Mouse (Mus musculus): ENCODE results near the gene Znhit1. TPM values are rescaled to one million over a fixed set of nuclear protein-coding genes. Genes with fewer than 3 reads are reported as not detected.
A peak's percentile ranks its signal among the peaks of the same experiment; 100 is the strongest.

The Znhit1 gene
- polyA plus RNA-seq, 1 experiment from 2014 or later = 83.5 TPM

DNA sequence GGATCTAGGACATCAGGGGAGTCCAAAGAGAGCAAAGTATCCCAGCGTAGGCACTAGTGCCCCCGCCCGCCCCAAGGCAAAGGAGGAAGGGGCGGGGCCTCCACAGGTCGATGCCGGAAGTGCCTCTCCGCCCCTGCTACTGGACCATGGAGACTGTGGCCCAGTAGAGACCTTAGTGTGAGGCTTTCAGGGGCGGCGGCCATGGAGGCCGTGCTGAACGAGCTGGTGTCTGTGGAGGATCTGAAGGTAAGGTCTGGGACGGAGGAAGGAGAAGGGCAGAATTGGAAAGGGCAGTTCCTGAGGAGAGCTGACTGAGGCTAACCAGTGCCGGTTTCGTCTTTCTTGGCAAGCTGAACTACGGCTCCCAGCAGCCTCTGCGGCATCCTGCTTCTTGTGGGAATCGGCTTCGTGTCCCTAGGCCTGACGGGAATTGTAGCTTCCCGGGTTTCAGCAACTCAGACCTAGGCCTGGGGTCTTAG lies 25.8 kb downstream of the Znhit1 start:
- H3K4me1 ChIP-seq (ENCODE audit: control insufficient read depth in 2 of 2, insufficient read depth in 2 of 2, low read length in 2 of 2) = peaks cover 12 to 33% of the 10 kb centered on the region in 2 experiments
- peak overlapping the region; percentile 82 to 89 for H3K27ac ChIP-seq (replicated peaks in 1 of 2; ENCODE audit: control insufficient read depth in 1 of 2, insufficient read depth in 1 of 2, low read depth in 2 of 2, low read length in 2 of 2)
- peaks cover 37% of the 10 kb centered on the region for H3K36me3 ChIP-seq (ENCODE audit: control insufficient read depth, insufficient read depth, low read length)
- H3K27me3 ChIP-seq (ENCODE audit: control insufficient read depth, insufficient read depth, low read length) = no peaks in the 10 kb centered on the region
- peak; percentile 89 for ATAC-seq (ENCODE audit: insufficient number of reproducible peaks, insufficient read depth, low FRiP score, low read depth)
- 0% methylated on average over 20 of the region's 20 CpGs for WGBS
- peak overlapping the region; percentile 82 for H3K9ac ChIP-seq (ENCODE audit: low read length)
- H3K9me3 ChIP-seq (ENCODE audit: control insufficient read depth, low read length) = no peaks in the 10 kb centered on the region
- H3K4me3 ChIP-seq (ENCODE audit: control insufficient read depth in 1 of 2, insufficient read depth in 1 of 2, low read depth in 1 of 2, low read length in 2 of 2) = peak overlapping the region; percentile 68 to 94
- H3K4me2 ChIP-seq (ENCODE audit: low read length) = peak overlapping the region; percentile 80

GRCm38 (mm10) chr5:136961334-136961982 lies 26.4 kb downstream of the Znhit1 start:
- Histone ChIP-seq H3K9me3 (ENCODE audit: control insufficient read depth, low read length) (no peaks in the 10 kb centered on the region), H3K27ac (replicated peaks in 1 of 2; ENCODE audit: control insufficient read depth in 1 of 2, insufficient read depth in 1 of 2, low read depth in 2 of 2, low read length in 2 of 2) (peak overlapping the region; percentile 82 to 89), H3K4me2 (ENCODE audit: low read length) (peak overlapping the region; percentile 80), H3K27me3 (ENCODE audit: control insufficient read depth, insufficient read depth, low read length) (no peaks in the 10 kb centered on the region), H3K4me1 (ENCODE audit: control insufficient read depth in 2 of 2, insufficient read depth in 2 of 2, low read length in 2 of 2) (peaks cover 9 to 28% of the 10 kb centered on the region in 2 experiments), H3K4me3 (ENCODE audit: control insufficient read depth in 1 of 2, insufficient read depth in 1 of 2, low read depth in 1 of 2, low read length in 2 of 2) (peak overlapping the region; percentile 68 to 94), H3K9ac (ENCODE audit: low read length) (peak overlapping the region; percentile 82), H3K36me3 (ENCODE audit: control insufficient read depth, insufficient read depth, low read length) (peaks cover 37% of the 10 kb centered on the region)
- no peak for ATAC-seq (ENCODE audit: insufficient number of reproducible peaks, insufficient read depth, low FRiP score, low read depth)
- WGBS = 25% methylated on average over 5 of the region's 5 CpGs

GRCm38 (mm10) chr5:136960053-136960452 lies 27.8 kb downstream of the Znhit1 start:
- ATAC-seq (ENCODE audit: insufficient number of reproducible peaks, insufficient read depth, low FRiP score, low read depth) = no peak
- no peaks in the 10 kb centered on the region for H3K9me3 ChIP-seq (ENCODE audit: control insufficient read depth, low read length)
- H3K9ac ChIP-seq (ENCODE audit: low read length) = no peak overlapping the region
- no peaks in the 10 kb centered on the region for H3K27me3 ChIP-seq (ENCODE audit: control insufficient read depth, insufficient read depth, low read length)
- H3K4me3 ChIP-seq (ENCODE audit: control insufficient read depth in 1 of 2, insufficient read depth in 1 of 2, low read depth in 1 of 2, low read length in 2 of 2) = no peak overlapping the region
- H3K4me1 ChIP-seq (ENCODE audit: control insufficient read depth in 2 of 2, insufficient read depth in 2 of 2, low read length in 2 of 2) = peaks cover 4 to 14% of the 10 kb centered on the region in 2 experiments
- H3K4me2 ChIP-seq (ENCODE audit: low read length) = no peak overlapping the region
- no peak overlapping the region for H3K27ac ChIP-seq (replicated peaks in 1 of 2; ENCODE audit: control insufficient read depth in 1 of 2, insufficient read depth in 1 of 2, low read depth in 2 of 2, low read length in 2 of 2)
- peaks cover 23% of the 10 kb centered on the region for H3K36me3 ChIP-seq (ENCODE audit: control insufficient read depth, insufficient read depth, low read length)
- WGBS = 90% methylated on average over 6 of the region's 6 CpGs

GRCm38 (mm10) chr5:136958991-136959605 lies 28.7 kb downstream of the Znhit1 start:
- Histone ChIP-seq H3K27ac (replicated peaks in 1 of 2; ENCODE audit: control insufficient read depth in 1 of 2, insufficient read depth in 1 of 2, low read depth in 2 of 2, low read length in 2 of 2) (no peak overlapping the region), H3K4me2 (ENCODE audit: low read length) (no peak overlapping the region), H3K4me1 (ENCODE audit: control insufficient read depth in 2 of 2, insufficient read depth in 2 of 2, low read length in 2 of 2) (peaks cover 6 to 16% of the 10 kb centered on the region in 2 experiments), H3K9me3 (ENCODE audit: control insufficient read depth, low read length) (no peaks in the 10 kb centered on the region), H3K36me3 (ENCODE audit: control insufficient read depth, insufficient read depth, low read length) (peaks cover 14% of the 10 kb centered on the region), H3K27me3 (ENCODE audit: control insufficient read depth, insufficient read depth, low read length) (no peaks in the 10 kb centered on the region), H3K9ac (ENCODE audit: low read length) (no peak overlapping the region), H3K4me3 (ENCODE audit: control insufficient read depth in 1 of 2, insufficient read depth in 1 of 2, low read depth in 1 of 2, low read length in 2 of 2) (no peak overlapping the region)
- no peak for ATAC-seq (ENCODE audit: insufficient number of reproducible peaks, insufficient read depth, low FRiP score, low read depth)
- 78% methylated on average over 5 of the region's 5 CpGs for WGBS

DNA sequence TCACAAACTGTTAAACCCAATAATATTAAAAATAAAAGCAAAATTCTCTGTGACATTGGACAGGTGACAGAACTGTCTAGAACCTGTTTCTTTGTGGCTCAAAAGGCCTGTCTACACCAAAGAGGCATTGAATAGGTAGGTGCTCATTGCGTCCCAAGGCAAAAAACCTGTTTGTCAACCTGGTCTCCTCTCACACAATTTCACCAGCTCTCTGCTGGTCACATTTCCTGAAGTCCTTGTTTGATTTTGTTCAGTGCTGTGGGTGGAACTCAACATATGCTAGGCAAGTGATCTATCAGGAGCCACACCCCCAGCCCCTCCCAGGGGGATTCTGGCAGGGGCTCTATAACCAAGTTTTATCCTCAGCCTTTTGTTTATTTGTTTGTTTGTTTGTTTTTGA lies 30.6 kb downstream of the Znhit1 start:
- Histone ChIP-seq H3K4me3 (ENCODE audit: control insufficient read depth in 1 of 2, insufficient read depth in 1 of 2, low read depth in 1 of 2, low read length in 2 of 2) (no peak overlapping the region), H3K4me2 (ENCODE audit: low read length) (no peak overlapping the region), H3K9ac (ENCODE audit: low read length) (no peak overlapping the region), H3K27me3 (ENCODE audit: control insufficient read depth, insufficient read depth, low read length) (no peaks in the 10 kb centered on the region), H3K9me3 (ENCODE audit: control insufficient read depth, low read length) (no peaks in the 10 kb centered on the region), H3K27ac (replicated peaks in 1 of 2; ENCODE audit: control insufficient read depth in 1 of 2, insufficient read depth in 1 of 2, low read depth in 2 of 2, low read length in 2 of 2) (no peak overlapping the region), H3K36me3 (ENCODE audit: control insufficient read depth, insufficient read depth, low read length) (no peaks in the 10 kb centered on the region), H3K4me1 (ENCODE audit: control insufficient read depth in 2 of 2, insufficient read depth in 2 of 2, low read length in 2 of 2) (peaks cover 7 to 14% of the 10 kb centered on the region in 2 experiments)
- 96% methylated on average over 1 of the region's 1 CpGs for WGBS
- ATAC-seq (ENCODE audit: insufficient number of reproducible peaks, insufficient read depth, low FRiP score, low read depth) = no peak

GRCm38 (mm10) chr5:136955622-136956021 lies 32.2 kb downstream of the Znhit1 start:
- no peak overlapping the region for H3K4me2 ChIP-seq (ENCODE audit: low read length)
- no peak for ATAC-seq (ENCODE audit: insufficient number of reproducible peaks, insufficient read depth, low FRiP score, low read depth)
- H3K27ac ChIP-seq (replicated peaks in 1 of 2; ENCODE audit: control insufficient read depth in 1 of 2, insufficient read depth in 1 of 2, low read depth in 2 of 2, low read length in 2 of 2) = no peak overlapping the region
- no peak overlapping the region for H3K4me3 ChIP-seq (ENCODE audit: control insufficient read depth in 1 of 2, insufficient read depth in 1 of 2, low read depth in 1 of 2, low read length in 2 of 2)
- WGBS = 69% methylated on average over 4 of the region's 4 CpGs
- H3K27me3 ChIP-seq (ENCODE audit: control insufficient read depth, insufficient read depth, low read length) = no peaks in the 10 kb centered on the region
- H3K9me3 ChIP-seq (ENCODE audit: control insufficient read depth, low read length) = no peaks in the 10 kb centered on the region
- H3K36me3 ChIP-seq (ENCODE audit: control insufficient read depth, insufficient read depth, low read length) = no peaks in the 10 kb centered on the region
- H3K4me1 ChIP-seq (ENCODE audit: control insufficient read depth in 2 of 2, insufficient read depth in 2 of 2, low read length in 2 of 2) = peaks cover 3 to 8% of the 10 kb centered on the region in 2 experiments; a peak in 3 of 4 replicates
- no peak overlapping the region for H3K9ac ChIP-seq (ENCODE audit: low read length)

DNA sequence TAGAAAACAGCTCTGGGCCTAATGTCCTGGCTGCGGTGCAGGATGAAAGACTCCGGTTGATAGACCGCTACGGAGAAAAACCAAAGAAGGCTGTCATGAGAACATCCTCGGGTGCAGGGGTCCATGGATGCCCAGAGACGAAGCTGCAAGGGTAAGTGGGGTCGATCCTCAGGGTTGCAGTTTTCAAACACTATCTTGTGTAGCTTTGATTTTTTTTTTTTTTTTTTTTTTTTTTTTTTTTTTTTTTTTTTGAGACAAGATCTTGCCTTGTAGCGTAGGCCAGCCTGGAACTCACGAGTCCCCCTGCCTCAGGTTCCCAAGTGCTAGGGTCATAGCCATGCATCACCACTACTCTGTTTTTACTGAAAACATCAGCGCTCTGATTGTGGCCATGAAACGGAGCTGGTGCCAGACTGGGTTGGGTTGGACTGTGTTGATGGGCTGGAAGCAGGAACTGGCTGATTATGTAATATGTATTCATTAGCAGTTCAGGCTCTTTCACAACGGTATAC lies 34.3 kb downstream of the Znhit1 start:
- peak overlapping the region; percentile 89 for H3K9ac ChIP-seq (ENCODE audit: low read length)
- H3K4me1 ChIP-seq (ENCODE audit: control insufficient read depth in 2 of 2, insufficient read depth in 2 of 2, low read length in 2 of 2) = peaks cover 3 to 8% of the 10 kb centered on the region in 2 experiments; a peak in 3 of 4 replicates
- peak; percentile 14; the same call in 1 of the 2 replicates for ATAC-seq (ENCODE audit: insufficient number of reproducible peaks, insufficient read depth, low FRiP score, low read depth)

More for the DNA sequence above, 34.3 kb downstream of the Znhit1 start:
- H3K27ac ChIP-seq (replicated peaks in 1 of 2; ENCODE audit: control insufficient read depth in 1 of 2, insufficient read depth in 1 of 2, low read depth in 2 of 2, low read length in 2 of 2) = peak overlapping the region; percentile 68 to 71
- no peaks in the 10 kb centered on the region for H3K36me3 ChIP-seq (ENCODE audit: control insufficient read depth, insufficient read depth, low read length)
- WGBS = 2% methylated on average over 12 of the region's 12 CpGs
- H3K4me3 ChIP-seq (ENCODE audit: control insufficient read depth in 1 of 2, insufficient read depth in 1 of 2, low read depth in 1 of 2, low read length in 2 of 2) = peak overlapping the region; percentile 85 to 89
- H3K27me3 ChIP-seq (ENCODE audit: control insufficient read depth, insufficient read depth, low read length) = no peaks in the 10 kb centered on the region
- no peaks in the 10 kb centered on the region for H3K9me3 ChIP-seq (ENCODE audit: control insufficient read depth, low read length)
- H3K4me2 ChIP-seq (ENCODE audit: low read length) = peak overlapping the region; percentile 77
